Mouse (Mus musculus) lung, postnatal 0 days (tissue): ENCODE results near the gene Adm. TPM values are rescaled to one million over a fixed set of nuclear protein-coding genes. Genes with fewer than 3 reads are reported as not detected.

Experiments
- ATAC-seq: fragments of 200-750 bp; cut with Nextera tagmentation; 2 replicates; pipeline ENCODE4 v1.8.0; 2017; ENCODE audit warnings: moderate library complexity
- DNase-seq: peaks from one replicate; pipeline ENCODE4 v3.0.0-alpha.2; 2016; ENCODE audit warnings: low spot score
- H3K27ac ChIP-seq: fragments of 300-500 bp; sonication (generic); 2 replicates; pipeline ENCODE4 v1.5.1; 2014; ENCODE audit warnings: antibody characterized with exemption, mild to moderate bottlenecking, low read length, mixed read lengths
- H3K27me3 ChIP-seq: fragments of 300-500 bp; sonication (generic); replicated peaks from 2 replicates; pipeline ENCODE4 v1.6.1; 2014; ENCODE audit warnings: low read length, mixed read lengths; ENCODE audit not compliant: insufficient read depth
- H3K36me3 ChIP-seq: fragments of 300-500 bp; sonication (generic); 2 replicates; pipeline ENCODE4 v1.6.1; 2014; ENCODE audit warnings: low read length, mixed read lengths; ENCODE audit not compliant: insufficient read depth
- H3K4me1 ChIP-seq: fragments of 300-500 bp; sonication (generic); 2 replicates; pipeline ENCODE4 v1.6.1; 2014; ENCODE audit warnings: antibody characterized with exemption, low read depth, low read length, mixed read lengths; ENCODE audit not compliant: insufficient read depth
- H3K4me2 ChIP-seq: fragments of 300-500 bp; sonication (generic); replicated peaks from 2 replicates; pipeline ENCODE4 v1.6.1; 2014; ENCODE audit warnings: low read depth, mild to moderate bottlenecking, low read length, moderate library complexity, mixed read lengths
- H3K4me3 ChIP-seq: fragments of 300-500 bp; sonication (generic); 2 replicates; pipeline ENCODE4 v1.5.1; 2014; ENCODE audit warnings: low read depth, low read length
- H3K9ac ChIP-seq: fragments of 300-500 bp; sonication (generic); replicated peaks from 2 replicates; pipeline ENCODE4 v1.6.1; 2014; ENCODE audit warnings: low read depth, mild to moderate bottlenecking
- H3K9me3 ChIP-seq: fragments of 300-500 bp; sonication (generic); 2 replicates; pipeline ENCODE4 v1.6.1; 2016; ENCODE audit warnings: low read length, mixed read lengths
- CTCF ChIP-seq: IDR thresholded peaks from 2 replicates; pipeline ENCODE4 v1.5.1; 2016; ENCODE audit warnings: antibody characterized with exemption, mild to moderate bottlenecking
- EP300 ChIP-seq: IDR thresholded peaks from 2 replicates; pipeline ENCODE4 v1.6.1; 2016; ENCODE audit warnings: antibody characterized with exemption, mild to moderate bottlenecking, control low read depth
- WGBS: fragments of 180-500 bp; shearing (Covaris S2); extraction: QIAGEN DNeasy Blood & Tissue Kit; methylation state at CpG from one replicate; pipeline ENCODE4 v1.1.7; 2014; 5-methylcytosine and 5-hydroxymethylcytosine counted together
- polyA plus RNA-seq: library from polyadenylated mRNA; unstranded; fragments of >200 nt; fragmentation: Nextera tagmentation; extraction: Ambion mirVana; gene quantifications from 2 replicates; pipeline ENCODE4 v1.2.1, GENCODE M21; 2015

Adm gene
- polyA plus RNA-seq, 1 experiment from 2014 or later = 4.8 TPM

- WGBS = 66% methylated on average over 6 of the region's 6 CpGs
- ATAC-seq = no peak
- no peak overlapping the region for H3K9ac ChIP-seq
Measured at GRCm38 (mm10) chr7:110645859-110646258, 18.4 kb downstream of the Adm start.

GRCm38 (mm10) chr7:110646611-110647407 is 19.3 kb downstream of the Adm start:
- Histone ChIP-seq H3K4me1 (peaks cover 8% of the 10 kb centered on the region), H3K27me3 (no peaks in the 10 kb centered on the region), H3K27ac (peak overlapping the region; percentile 62), H3K9ac (no peak overlapping the region), H3K9me3 (no peaks in the 10 kb centered on the region), H3K4me3 (no peak overlapping the region), H3K4me2 (no peak overlapping the region), H3K36me3 (no peaks in the 10 kb centered on the region)
- DNase-seq = peak; percentile 69
- TF ChIP-seq CTCF = no peak
- TF ChIP-seq EP300 = peak; percentile 69
- ATAC-seq = peak; percentile 33; the same call in 1 of the 2 replicates
- WGBS = 74% methylated on average over 8 of the region's 8 CpGs

More at GRCm38 (mm10) chr7:110645859-110646258, 18.4 kb downstream of the Adm start:
- Histone ChIP-seq H3K4me1 (peaks cover 8% of the 10 kb centered on the region), H3K4me2 (no peak overlapping the region), H3K36me3 (no peaks in the 10 kb centered on the region), H3K27ac (no peak overlapping the region), H3K27me3 (no peaks in the 10 kb centered on the region), H3K4me3 (no peak overlapping the region), H3K9me3 (no peaks in the 10 kb centered on the region)
- no peak for DNase-seq
- TF ChIP-seq CTCF (no peak), EP300 (no peak)

DNA sequence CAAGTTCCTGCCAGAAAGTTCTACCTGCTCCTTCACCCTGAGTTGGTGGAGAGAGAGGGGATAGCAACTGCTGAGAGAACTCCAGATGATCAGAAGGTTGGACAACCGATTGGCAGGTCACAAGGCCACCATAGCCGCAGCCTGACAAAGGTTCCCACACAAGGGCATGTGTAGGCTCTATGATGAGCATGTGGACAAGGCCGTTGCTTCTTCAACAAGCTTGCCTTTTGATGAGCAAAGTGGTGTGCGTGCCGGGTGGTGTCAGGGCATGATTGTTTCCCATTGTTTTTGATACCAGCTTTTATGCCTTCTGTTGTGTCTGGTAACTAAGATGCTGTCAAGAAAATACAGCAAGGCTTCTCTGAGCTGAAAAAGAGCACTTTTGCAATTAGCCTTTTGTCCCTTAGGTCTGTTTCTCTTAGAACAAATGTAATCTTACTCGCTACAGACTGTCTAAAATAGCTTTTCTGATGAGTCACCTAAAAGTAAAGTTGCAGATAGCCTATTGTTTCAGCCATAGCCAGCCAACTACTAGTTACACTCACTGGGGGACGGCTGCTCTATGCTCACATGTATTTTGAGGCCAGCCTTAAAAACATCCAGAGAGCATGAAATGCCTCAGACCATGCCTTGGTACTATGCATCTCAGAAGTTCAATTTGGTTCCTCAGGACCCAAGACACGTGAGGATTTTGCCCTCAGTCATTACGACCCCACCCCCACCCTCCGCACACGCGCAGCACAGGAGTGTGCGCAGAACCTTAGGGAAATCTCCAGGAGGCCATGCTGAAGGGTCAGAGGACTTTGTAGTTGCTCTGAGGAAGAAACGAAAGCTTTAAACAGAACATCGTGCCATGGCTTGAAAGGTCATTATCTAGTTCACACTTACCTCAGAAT is 20.3 kb downstream of the Adm start:
- TF ChIP-seq EP300 = no peak
- TF ChIP-seq CTCF = no peak
- H3K4me2 ChIP-seq = no peak overlapping the region
- peak overlapping the region; percentile 62 for H3K27ac ChIP-seq
- peaks cover 8% of the 10 kb centered on the region for H3K4me1 ChIP-seq
- H3K9ac ChIP-seq = no peak overlapping the region
- no peaks in the 10 kb centered on the region for H3K9me3 ChIP-seq
- no peak overlapping the region for H3K4me3 ChIP-seq
- H3K36me3 ChIP-seq = no peaks in the 10 kb centered on the region
- 58% methylated on average over 15 of the region's 15 CpGs for WGBS
- H3K27me3 ChIP-seq = no peaks in the 10 kb centered on the region
- DNase-seq (peak; percentile 77), ATAC-seq (peak; percentile 40)

DNA sequence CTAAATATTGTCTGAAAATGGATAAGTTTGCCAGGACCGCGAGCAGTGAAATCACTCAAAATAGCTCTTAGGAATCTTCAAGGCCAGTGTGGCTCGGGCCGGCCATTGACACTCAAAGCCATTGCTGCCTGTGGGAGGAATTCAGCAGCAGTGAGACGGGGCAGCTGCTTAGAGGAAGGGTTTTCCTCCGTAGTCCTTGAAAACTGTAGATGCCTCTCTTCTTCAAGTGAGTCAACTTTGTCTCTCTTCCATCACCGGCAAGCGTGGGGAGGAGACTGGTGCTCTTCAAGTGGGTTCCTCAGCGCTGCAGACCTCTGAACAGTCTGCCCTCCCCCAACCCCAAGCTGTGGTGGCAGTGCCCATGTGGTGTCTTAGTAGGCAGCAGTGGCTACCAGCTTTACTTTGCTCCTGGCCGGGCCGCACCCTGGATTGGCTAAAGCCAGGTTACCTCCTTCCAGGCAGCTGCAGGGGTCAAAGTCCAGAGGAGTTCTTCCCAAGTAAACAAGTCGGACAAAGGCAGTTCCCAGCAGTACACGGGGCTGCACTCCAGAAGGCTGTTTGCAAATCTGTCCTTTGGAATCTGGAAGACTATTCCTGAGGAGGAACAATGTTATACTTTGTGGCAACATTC is 21.1 kb downstream of the Adm start:
- TF ChIP-seq EP300 (no peak), CTCF (no peak)
- Histone ChIP-seq H3K9ac (no peak overlapping the region), H3K36me3 (no peaks in the 10 kb centered on the region), H3K27me3 (no peaks in the 10 kb centered on the region), H3K9me3 (no peaks in the 10 kb centered on the region), H3K27ac (peak overlapping the region; percentile 62; the same call in 1 of the 2 replicates), H3K4me3 (no peak overlapping the region), H3K4me2 (no peak overlapping the region), H3K4me1 (peaks cover 8% of the 10 kb centered on the region)
- DNase-seq (peak; percentile 75), ATAC-seq (peak; percentile 42)
- WGBS = 23% methylated on average over 13 of the region's 13 CpGs

DNA sequence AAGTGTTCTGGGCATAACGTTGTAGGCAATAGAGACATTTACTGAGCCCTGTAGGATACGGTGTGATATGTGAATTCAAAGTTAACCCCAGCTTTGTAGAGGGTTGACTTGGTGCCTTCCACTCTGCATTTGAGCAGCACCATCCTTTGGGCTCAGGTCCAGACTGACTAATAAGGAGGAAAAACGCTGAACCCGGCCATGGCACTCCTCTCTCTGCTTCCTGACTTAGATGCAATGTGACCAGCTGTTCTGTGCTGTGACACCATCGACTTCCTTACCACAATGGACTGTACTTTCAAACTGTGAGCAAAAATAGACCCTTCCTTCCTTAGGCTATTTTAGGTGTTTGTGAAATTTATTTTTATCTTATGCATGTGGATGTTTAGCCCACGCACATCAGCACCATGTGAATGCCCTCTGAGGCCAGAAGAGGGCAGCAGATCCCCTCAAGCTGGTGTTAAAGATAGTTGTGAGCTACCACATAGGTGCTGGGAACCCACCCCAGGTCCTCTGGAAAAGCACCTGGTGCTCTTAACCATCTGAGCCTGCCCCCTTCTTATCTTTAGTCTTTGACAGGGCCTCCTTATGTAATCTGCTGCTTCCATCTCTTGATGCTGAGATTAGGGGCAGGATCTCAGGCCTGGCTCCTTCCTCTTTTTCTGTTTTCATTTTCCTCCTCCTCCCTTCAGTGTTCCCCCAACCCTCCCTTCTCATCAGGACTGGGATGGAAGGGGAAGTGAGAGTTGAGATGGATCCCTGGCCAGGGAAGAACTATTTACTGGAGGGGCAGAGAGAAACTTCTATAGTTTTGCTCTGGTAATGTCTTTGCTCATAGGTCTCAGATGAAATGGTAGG is 21.9 kb downstream of the Adm start:
- no peak overlapping the region for H3K9ac ChIP-seq
- TF ChIP-seq EP300 = no peak
- no peak; the same call in 1 of the 2 replicates for TF ChIP-seq CTCF
- H3K9me3 ChIP-seq = no peaks in the 10 kb centered on the region
- no peak overlapping the region for H3K4me2 ChIP-seq
- no peak overlapping the region for H3K4me3 ChIP-seq
- H3K27me3 ChIP-seq = no peaks in the 10 kb centered on the region
- ATAC-seq (no peak), DNase-seq (no peak)
- H3K36me3 ChIP-seq = no peaks in the 10 kb centered on the region
- peak overlapping the region; percentile 35; the same call in 1 of the 2 replicates for H3K27ac ChIP-seq
- peaks cover 8% of the 10 kb centered on the region for H3K4me1 ChIP-seq
- WGBS = 65% methylated on average over 6 of the region's 6 CpGs
